Mouse (Mus musculus) midbrain, embryonic 14.5 days (tissue): ENCODE results near the gene Hsd17b12. TPM values are rescaled to one million over a fixed set of nuclear protein-coding genes. Genes with fewer than 3 reads are reported as not detected.

Source experiments
- ATAC-seq: fragments of 200-750 bp; cut with Nextera tagmentation; 2 replicates; pipeline ENCODE4 v1.8.0; 2017; ENCODE audit warnings: moderate number of reproducible peaks, moderate library complexity; ENCODE audit not compliant: low FRiP score, low TSS enrichment
- DNase-seq: peaks from one replicate; pipeline ENCODE4 v3.0.0-alpha.2; 2015
- H3K27ac ChIP-seq: fragments of 300-500 bp; sonication (generic); replicated peaks from 2 replicates; pipeline ENCODE4 v1.5.1; 2014; ENCODE audit warnings: mild to moderate bottlenecking, low read depth, low read length, moderate library complexity
- H3K27me3 ChIP-seq: fragments of 300-500 bp; sonication (generic); 2 replicates; pipeline ENCODE4 v1.6.1; 2014; ENCODE audit warnings: low read length, control low read depth, mixed read lengths; ENCODE audit not compliant: control insufficient read depth, insufficient read depth
- H3K36me3 ChIP-seq: fragments of 300-500 bp; sonication (generic); 2 replicates; pipeline ENCODE4 v1.6.1; 2014; ENCODE audit warnings: low read length, control low read depth; ENCODE audit not compliant: control insufficient read depth, insufficient read depth
- H3K4me1 ChIP-seq: fragments of 300-500 bp; sonication (generic); 2 replicates; pipeline ENCODE4 v1.6.1; 2014; ENCODE audit warnings: mild to moderate bottlenecking, antibody characterized with exemption, low read length, control low read depth; ENCODE audit not compliant: control insufficient read depth, insufficient read depth
- H3K4me2 ChIP-seq: fragments of 300-500 bp; sonication (generic); 2 replicates; pipeline ENCODE4 v1.6.1; 2014; ENCODE audit warnings: mild to moderate bottlenecking, low read length, moderate library complexity
- H3K4me3 ChIP-seq: fragments of 300-500 bp; sonication (generic); replicated peaks from 2 replicates; pipeline ENCODE4 v1.5.1; 2014; ENCODE audit warnings: low read depth, low read length
- H3K9ac ChIP-seq: fragments of 300-500 bp; sonication (generic); replicated peaks from 2 replicates; pipeline ENCODE4 v1.6.1; 2014; ENCODE audit warnings: mild to moderate bottlenecking, low read length, moderate library complexity
- H3K9me3 ChIP-seq: fragments of 300-500 bp; sonication (generic); 2 replicates; pipeline ENCODE4 v1.6.1; 2016; ENCODE audit warnings: low read length, control low read depth, mixed read lengths; ENCODE audit not compliant: control insufficient read depth
- WGBS: fragments of 180-500 bp; shearing (Covaris S2); extraction: QIAGEN DNeasy Blood & Tissue Kit; methylation state at CpG from one replicate; pipeline ENCODE4 v1.1.7; 2014; 5-methylcytosine and 5-hydroxymethylcytosine counted together
- microRNA-seq: library from miRNA; unstranded; fragments of <30 nt; microRNA quantifications from one replicate; pipeline ENCODE4, GENCODE M21; 2016
- polyA plus RNA-seq: library from polyadenylated mRNA; unstranded; fragments of >200 nt; fragmentation: Nextera tagmentation; extraction: Ambion mirVana; gene quantifications from 2 replicates; pipeline ENCODE4 v1.2.1, GENCODE M21; 2014

Hsd17b12 gene
- polyA plus RNA-seq, 1 experiment from 2014 or later, result 145 TPM

- H3K4me3 ChIP-seq, result no peak overlapping the region
- ATAC-seq, result no peak
- no peaks in the 10 kb centered on the region for H3K9me3 ChIP-seq
- 96% methylated on average over 2 of the region's 2 CpGs for WGBS
- H3K4me2 ChIP-seq, result no peak overlapping the region
- no peak overlapping the region for H3K27ac ChIP-seq
- peaks cover 67% of the 10 kb centered on the region for H3K36me3 ChIP-seq
- no peak overlapping the region for H3K9ac ChIP-seq
- no peak for DNase-seq
- H3K4me1 ChIP-seq, result 0 out of 2 replicates have a peak, but pooled peaks cover 3% of the 10 kb centered on the region
- H3K27me3 ChIP-seq, result no peaks in the 10 kb centered on the region
These were observed 169.3 kb downstream of the Hsd17b12 start for GRCm38 (mm10) chr2:93988440-93988839.

Small RNAs within 50 kb of the gene (microRNA-seq; reads per million reads assigned to microRNA genes)
- not detected for gene Gm23630

Other genes with a start within 250 kb of the Hsd17b12 start
- gene Gm13889, start 200.8 kb downstream of the Hsd17b12 start, polyA plus RNA-seq, result 6.2 TPM in 2 replicates
- not detected in 2 replicates for gene Gm27027, start 161.6 kb downstream of the Hsd17b12 start, polyA plus RNA-seq
- 45.7 and 53.7 TPM in 2 replicates for gene Alkbh3, start 147.2 kb downstream of the Hsd17b12 start, polyA plus RNA-seq
- 22.9 and 29.2 TPM in 2 replicates for gene Ttc17, start 248.7 kb upstream of the Hsd17b12 start, polyA plus RNA-seq